Mouse (Mus musculus): ENCODE data around the gene 6030452D12Rik. TPM values are rescaled to one million over a fixed set of nuclear protein-coding genes. Genes with fewer than 3 reads are reported as not detected.

The 6030452D12Rik gene
- polyA plus RNA-seq, 1 experiment = not detected

DNA sequence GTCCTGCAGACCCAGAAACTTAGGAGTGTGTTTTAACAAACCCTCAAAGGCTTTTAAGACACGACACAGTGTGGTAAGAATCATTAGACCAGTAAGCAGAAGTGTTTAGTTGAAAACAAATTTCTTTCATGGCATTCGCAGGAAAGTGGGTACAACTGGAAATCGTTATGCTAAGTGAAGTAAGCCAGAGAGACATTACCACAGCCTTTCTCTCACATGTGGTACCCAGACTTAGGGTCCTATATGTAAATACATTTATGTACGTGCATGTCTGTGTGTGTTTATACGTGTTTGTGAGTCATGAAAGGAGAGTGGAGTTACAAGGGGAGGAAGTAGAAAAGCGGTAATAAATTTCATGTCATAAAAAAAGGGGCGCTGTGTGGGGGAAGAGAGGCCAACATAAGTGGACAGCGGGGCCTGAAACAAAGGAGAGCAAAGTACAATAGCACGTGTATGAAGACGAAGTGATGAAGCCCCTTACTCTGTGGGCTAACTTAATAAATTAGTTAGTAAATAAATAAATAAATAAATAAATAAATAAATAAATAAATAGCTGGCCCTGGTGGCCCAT is 48.1 kb downstream of the 6030452D12Rik start:
- TF ChIP-seq CTCF (IDR thresholded peaks at IDR 0.05; ENCODE audit: borderline replicate concordance, insufficient read depth, low read length) (no peak), POLR2A (IDR thresholded peaks at IDR 0.05; ENCODE audit: low read depth, low read length) (no peak)
- H3K4me1 ChIP-seq (ENCODE audit: control insufficient read depth, insufficient read depth, low read length) = no peaks in the 10 kb centered on the region
- no peak overlapping the region for H3K27ac ChIP-seq (ENCODE audit: insufficient read depth, low read length)
- no peak overlapping the region for H3K4me3 ChIP-seq (ENCODE audit: insufficient read depth, low read length)

GRCm38 (mm10) chr8:106550906-106551305 is 50.6 kb downstream of the 6030452D12Rik start:
- no peak overlapping the region for H3K27ac ChIP-seq (ENCODE audit: insufficient read depth, low read length)
- H3K4me3 ChIP-seq (ENCODE audit: insufficient read depth, low read length) = no peak overlapping the region
- no peaks in the 10 kb centered on the region for H3K4me1 ChIP-seq (ENCODE audit: control insufficient read depth, insufficient read depth, low read length)
- TF ChIP-seq CTCF (IDR thresholded peaks at IDR 0.05; ENCODE audit: borderline replicate concordance, insufficient read depth, low read length) (no peak), POLR2A (IDR thresholded peaks at IDR 0.05; ENCODE audit: low read depth, low read length) (no peak)

DNA sequence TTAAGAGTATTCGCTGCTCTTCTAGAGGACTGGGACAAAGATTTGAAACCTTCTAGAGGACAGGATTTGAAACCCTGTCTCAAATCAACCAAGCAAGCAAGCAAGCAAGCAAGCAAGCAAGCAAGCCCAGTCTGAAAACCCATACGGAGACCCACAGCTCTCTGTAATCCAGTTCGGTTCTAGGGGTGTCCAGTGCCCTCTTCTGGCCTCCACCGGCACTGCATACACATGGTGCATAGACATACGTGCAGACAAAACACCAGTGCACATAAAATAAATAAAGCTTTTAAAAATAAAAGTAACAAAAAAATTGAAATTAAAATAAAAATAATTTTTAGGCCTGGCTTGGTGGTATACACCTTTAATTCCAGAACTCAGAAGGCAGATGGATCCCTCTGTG is 53.7 kb downstream of the 6030452D12Rik start:
- Histone ChIP-seq H3K27ac (ENCODE audit: insufficient read depth, low read length) (no peak overlapping the region), H3K4me1 (ENCODE audit: control insufficient read depth, insufficient read depth, low read length) (no peaks in the 10 kb centered on the region), H3K4me3 (ENCODE audit: insufficient read depth, low read length) (no peak overlapping the region)
- no peak for TF ChIP-seq POLR2A (IDR thresholded peaks at IDR 0.05; ENCODE audit: low read depth, low read length)
- peak; percentile 22; the same call in 1 of the 2 replicates for TF ChIP-seq CTCF (IDR thresholded peaks at IDR 0.05; ENCODE audit: borderline replicate concordance, insufficient read depth, low read length)

DNA sequence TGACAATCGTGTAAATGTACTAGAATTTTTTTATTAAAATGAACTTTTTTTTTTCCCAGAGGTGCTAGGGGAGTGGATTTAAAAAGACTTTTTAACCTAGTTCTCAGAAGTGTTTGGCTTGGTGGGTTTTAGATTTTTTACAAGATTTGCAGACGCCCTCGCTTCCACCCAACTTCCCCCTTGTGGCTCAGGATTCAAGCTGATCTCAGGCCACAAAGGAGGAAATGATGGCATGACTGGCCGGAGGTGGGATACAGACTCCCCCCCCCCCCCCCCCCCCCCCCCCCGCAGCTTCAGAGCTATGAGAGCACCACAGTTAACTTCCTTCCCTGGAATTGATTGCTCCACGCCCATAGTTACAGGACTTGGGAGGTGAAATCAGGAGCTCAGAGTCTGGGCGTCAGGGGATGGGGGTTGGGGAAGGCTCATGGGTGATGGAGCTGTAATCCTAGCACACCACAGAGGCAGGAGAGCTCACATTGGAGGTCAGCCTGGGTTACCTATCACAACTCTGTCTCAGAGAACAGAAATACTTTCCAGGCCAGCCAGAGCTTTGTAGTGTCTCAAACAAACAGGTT is 55.8 kb downstream of the 6030452D12Rik start:
- no peak for TF ChIP-seq POLR2A (IDR thresholded peaks at IDR 0.05; ENCODE audit: low read depth, low read length)
- TF ChIP-seq CTCF (IDR thresholded peaks at IDR 0.05; ENCODE audit: borderline replicate concordance, insufficient read depth, low read length) = no peak
- H3K4me1 ChIP-seq (ENCODE audit: control insufficient read depth, insufficient read depth, low read length) = no peaks in the 10 kb centered on the region
- H3K4me3 ChIP-seq (ENCODE audit: insufficient read depth, low read length) = no peak overlapping the region
- no peak overlapping the region for H3K27ac ChIP-seq (ENCODE audit: insufficient read depth, low read length)

Other genes with a start within 250 kb of the 6030452D12Rik start
- 0.37 and 0.89 TPM in 2 replicates for gene Smpd3, start 162.5 kb upstream of the 6030452D12Rik start, polyA plus RNA-seq (2011; ENCODE audit: insufficient read length, low read depth, missing spikeins)
- 10.1 and 11.7 TPM in 2 replicates for gene Zfp90, start 85.2 kb upstream of the 6030452D12Rik start, polyA plus RNA-seq (2011; ENCODE audit: insufficient read length, low read depth, missing spikeins)
- gene Cdh3, start 10.4 kb downstream of the 6030452D12Rik start, polyA plus RNA-seq (2011; ENCODE audit: insufficient read length, low read depth, missing spikeins) = 49.9 and 70.2 TPM in 2 replicates
- 21.2 and 22.4 TPM in 2 replicates for gene Gm10073, start 72.9 kb downstream of the 6030452D12Rik start, polyA plus RNA-seq (2011; ENCODE audit: insufficient read length, low read depth, missing spikeins)
- gene Cdh1, start 102.8 kb downstream of the 6030452D12Rik start, polyA plus RNA-seq (2011; ENCODE audit: insufficient read length, low read depth, missing spikeins) = not detected in 2 replicates
- gene Tango6, start 182.5 kb downstream of the 6030452D12Rik start, polyA plus RNA-seq (2011; ENCODE audit: insufficient read length, low read depth, missing spikeins) = 7.0 and 7.2 TPM in 2 replicates

All from embryonic fibroblast, embryonic 13.5 days (primary cell).